Mouse (Mus musculus): Measurements from ENCODE around the gene Olfr1474. TPM values are rescaled to one million over a fixed set of nuclear protein-coding genes. Genes with fewer than 3 reads are reported as not detected.

Olfr1474 gene
- not detected for polyA plus RNA-seq (2014; fragmentation: Illumina TruSeq; extraction: RNeasy Lipid Tissue Mini Kit (QIAGEN cat#74804); ENCODE audit: low read depth, low replicate concordance)

GRCm38 (mm10) chr19:13469265-13469664, at the start of gene Olfr1474:
Gene Olfr1474 (plus strand): TSS chr19:13469565.

DNA sequence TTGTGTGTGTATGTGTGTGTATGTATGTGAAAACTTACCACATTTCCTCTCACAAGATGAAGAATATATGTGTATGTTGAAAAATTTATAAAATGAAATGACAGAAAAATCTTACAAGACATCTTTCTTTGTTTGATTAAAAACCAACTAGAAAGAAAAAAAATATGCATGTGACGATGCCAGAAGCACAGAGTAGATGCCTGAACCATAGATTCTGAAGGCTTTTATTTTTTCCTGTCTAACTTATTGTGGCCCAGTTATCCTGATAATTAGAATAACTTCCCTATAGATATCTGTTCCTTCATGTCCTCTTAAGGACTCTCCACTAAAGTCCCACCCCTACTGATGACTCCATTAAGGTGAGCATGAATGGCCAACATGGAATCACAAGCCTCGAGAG, 26.3 kb upstream of the Olfr1474 start, which contains the start of gene Olfr1471:
TSS of gene Olfr1471 (plus strand) at position 301 of the 400 bp plus-strand sequence.

DNA sequence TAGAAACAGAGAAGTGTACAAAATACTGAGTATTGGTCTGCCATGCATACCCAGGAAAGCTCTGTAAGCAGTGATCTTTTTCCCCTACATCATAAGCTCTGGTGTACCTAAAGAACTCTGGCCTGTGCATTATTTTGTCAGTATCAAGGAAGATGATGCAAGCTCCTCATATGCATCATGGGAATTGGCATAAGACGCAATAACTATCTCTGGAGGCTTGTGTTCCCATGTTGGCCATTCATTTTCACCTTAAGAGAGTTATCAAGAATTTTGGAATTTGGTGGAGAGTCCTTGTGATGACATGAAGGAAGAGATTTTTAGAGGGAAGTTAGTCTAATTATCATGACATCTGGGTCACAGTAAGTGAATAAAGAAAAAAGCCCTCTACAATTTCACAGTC, 13.4 kb upstream of the Olfr1474 start, which contains the start of gene Olfr1472:
TSS of gene Olfr1472 (minus strand) at position 101 of the 400 bp plus-strand sequence.

DNA sequence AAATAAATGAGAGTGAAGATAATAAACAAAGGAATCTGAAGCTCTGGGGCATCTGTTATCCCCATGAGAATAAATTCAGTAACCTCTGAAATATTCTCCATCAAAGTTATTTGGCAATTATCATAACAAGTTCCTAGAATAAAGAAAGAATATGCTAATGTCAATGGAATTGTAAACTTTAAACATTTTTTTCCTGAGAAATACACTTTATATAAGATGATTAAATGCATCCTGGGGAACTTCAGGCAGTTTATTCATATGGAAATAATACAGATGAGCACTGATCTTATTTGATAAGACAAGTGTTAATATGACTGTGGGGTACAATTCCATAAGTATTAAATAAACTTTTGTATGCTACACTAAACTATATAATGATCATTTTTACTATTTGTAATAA, 10.7 kb downstream of the Olfr1474 start, which contains the start of gene Olfr1475:
TSS of gene Olfr1475 (minus strand) at position 101 of the 400 bp plus-strand sequence.

GRCm38 (mm10) chr19:13500246-13500645, 30.9 kb downstream of the Olfr1474 start, which contains the start of gene Olfr1477:
Gene Olfr1477 (plus strand): TSS chr19:13500546.

Other genes starting within 250 kb of the Olfr1474 start
- gene Olfr1463, start 238.2 kb upstream of the Olfr1474 start, polyA plus RNA-seq (2014; fragmentation: Illumina TruSeq; extraction: RNeasy Lipid Tissue Mini Kit (QIAGEN cat#74804); ENCODE audit: low read depth, low replicate concordance) = not detected
- not detected for gene Olfr1465, start 154.0 kb upstream of the Olfr1474 start, polyA plus RNA-seq (2014; fragmentation: Illumina TruSeq; extraction: RNeasy Lipid Tissue Mini Kit (QIAGEN cat#74804); ENCODE audit: low read depth, low replicate concordance)
- gene Olfr1466, start 130.7 kb upstream of the Olfr1474 start, polyA plus RNA-seq (2014; fragmentation: Illumina TruSeq; extraction: RNeasy Lipid Tissue Mini Kit (QIAGEN cat#74804); ENCODE audit: low read depth, low replicate concordance) = not detected
- gene Olfr1467, start 107.3 kb upstream of the Olfr1474 start, polyA plus RNA-seq (2014; fragmentation: Illumina TruSeq; extraction: RNeasy Lipid Tissue Mini Kit (QIAGEN cat#74804); ENCODE audit: low read depth, low replicate concordance) = not detected
- not detected for gene Olfr1469, start 61.7 kb upstream of the Olfr1474 start, polyA plus RNA-seq (2014; fragmentation: Illumina TruSeq; extraction: RNeasy Lipid Tissue Mini Kit (QIAGEN cat#74804); ENCODE audit: low read depth, low replicate concordance)
- not detected for gene Olfr1471, start 26.2 kb upstream of the Olfr1474 start, polyA plus RNA-seq (2014; fragmentation: Illumina TruSeq; extraction: RNeasy Lipid Tissue Mini Kit (QIAGEN cat#74804); ENCODE audit: low read depth, low replicate concordance)
- gene Olfr1472, start 13.5 kb upstream of the Olfr1474 start, polyA plus RNA-seq (2014; fragmentation: Illumina TruSeq; extraction: RNeasy Lipid Tissue Mini Kit (QIAGEN cat#74804); ENCODE audit: low read depth, low replicate concordance) = not detected
- not detected for gene Olfr1475, start 10.6 kb downstream of the Olfr1474 start, polyA plus RNA-seq (2014; fragmentation: Illumina TruSeq; extraction: RNeasy Lipid Tissue Mini Kit (QIAGEN cat#74804); ENCODE audit: low read depth, low replicate concordance)
- gene Olfr1477, start 31.0 kb downstream of the Olfr1474 start, polyA plus RNA-seq (2014; fragmentation: Illumina TruSeq; extraction: RNeasy Lipid Tissue Mini Kit (QIAGEN cat#74804); ENCODE audit: low read depth, low replicate concordance) = not detected
- gene Olfr1480, start 58.3 kb downstream of the Olfr1474 start, polyA plus RNA-seq (2014; fragmentation: Illumina TruSeq; extraction: RNeasy Lipid Tissue Mini Kit (QIAGEN cat#74804); ENCODE audit: low read depth, low replicate concordance) = not detected
- gene Olfr1484, start 113.9 kb downstream of the Olfr1474 start, polyA plus RNA-seq (2014; fragmentation: Illumina TruSeq; extraction: RNeasy Lipid Tissue Mini Kit (QIAGEN cat#74804); ENCODE audit: low read depth, low replicate concordance) = not detected
- not detected for gene Olfr1487, start 147.8 kb downstream of the Olfr1474 start, polyA plus RNA-seq (2014; fragmentation: Illumina TruSeq; extraction: RNeasy Lipid Tissue Mini Kit (QIAGEN cat#74804); ENCODE audit: low read depth, low replicate concordance)
- gene Olfr1489, start 162.1 kb downstream of the Olfr1474 start, polyA plus RNA-seq (2014; fragmentation: Illumina TruSeq; extraction: RNeasy Lipid Tissue Mini Kit (QIAGEN cat#74804); ENCODE audit: low read depth, low replicate concordance) = not detected
- gene Olfr1490, start 181.5 kb downstream of the Olfr1474 start, polyA plus RNA-seq (2014; fragmentation: Illumina TruSeq; extraction: RNeasy Lipid Tissue Mini Kit (QIAGEN cat#74804); ENCODE audit: low read depth, low replicate concordance) = not detected
- gene Olfr1491, start 227.7 kb downstream of the Olfr1474 start, polyA plus RNA-seq (2014; fragmentation: Illumina TruSeq; extraction: RNeasy Lipid Tissue Mini Kit (QIAGEN cat#74804); ENCODE audit: low read depth, low replicate concordance) = not detected

Measured in kidney, adult 10 weeks (tissue).